Mouse (Mus musculus) midbrain, postnatal 0 days (tissue): Measurements from ENCODE around the gene Myo1h. TPM values are rescaled to one million over a fixed set of nuclear protein-coding genes. Genes with fewer than 3 reads are reported as not detected.

Experiments used
- ATAC-seq: fragments of 200-750 bp; cut with Nextera tagmentation; 2 replicates; pipeline ENCODE4 v1.8.0; 2017; ENCODE audit warnings: moderate number of reproducible peaks, mild to moderate bottlenecking, moderate TSS enrichment, moderate library complexity; ENCODE audit not compliant: low FRiP score
- DNase-seq: peaks from one replicate; pipeline ENCODE4 v3.0.0-alpha.2; 2015; ENCODE audit warnings: low spot score
- H3K27ac ChIP-seq: fragments of 300-500 bp; sonication (generic); 2 replicates; pipeline ENCODE4 v1.5.1; 2014; ENCODE audit warnings: low read depth, mild to moderate bottlenecking, low read length, mixed read lengths
- H3K27me3 ChIP-seq: fragments of 300-500 bp; sonication (generic); 2 replicates; pipeline ENCODE4 v1.6.1; 2014; ENCODE audit warnings: low read length, control low read depth, mixed read lengths; ENCODE audit not compliant: insufficient read depth
- H3K36me3 ChIP-seq: fragments of 300-500 bp; sonication (generic); 2 replicates; pipeline ENCODE4 v1.6.1; 2014; ENCODE audit warnings: low read length, control low read depth, mixed read lengths; ENCODE audit not compliant: insufficient read depth
- H3K4me1 ChIP-seq: fragments of 300-500 bp; sonication (generic); 2 replicates; pipeline ENCODE4 v1.6.1; 2014; ENCODE audit warnings: mild to moderate bottlenecking, control low read depth, antibody characterized with exemption, low read length, mixed read lengths; ENCODE audit not compliant: insufficient read depth
- H3K4me2 ChIP-seq: fragments of 300-500 bp; sonication (generic); 2 replicates; pipeline ENCODE4 v1.6.1; 2014; ENCODE audit warnings: low read depth, mild to moderate bottlenecking, low read length, mixed read lengths; ENCODE audit not compliant: poor library complexity, severe bottlenecking
- H3K4me3 ChIP-seq: fragments of 300-500 bp; sonication (generic); 2 replicates; pipeline ENCODE4 v1.5.1; 2014; ENCODE audit warnings: low read depth, mild to moderate bottlenecking, low read length, moderate library complexity
- H3K9ac ChIP-seq: fragments of 300-500 bp; sonication (generic); replicated peaks from 2 replicates; pipeline ENCODE4 v1.6.1; 2014; ENCODE audit warnings: mild to moderate bottlenecking, low read length, moderate library complexity, mixed read lengths; ENCODE audit not compliant: poor library complexity, severe bottlenecking
- H3K9me3 ChIP-seq: fragments of 300-500 bp; sonication (generic); 2 replicates; pipeline ENCODE4 v1.6.1; 2016; ENCODE audit warnings: low read length, control low read depth
- CTCF ChIP-seq: IDR thresholded peaks from 2 replicates; pipeline ENCODE4 v1.5.1; 2016; ENCODE audit warnings: antibody characterized with exemption, mild to moderate bottlenecking
- WGBS: fragments of 180-500 bp; shearing (Covaris S2); extraction: QIAGEN DNeasy Blood & Tissue Kit; methylation state at CpG from one replicate; pipeline ENCODE4 v1.1.7; 2014; 5-methylcytosine and 5-hydroxymethylcytosine counted together
- polyA plus RNA-seq: library from polyadenylated mRNA; unstranded; fragments of >200 nt; fragmentation: Nextera tagmentation; extraction: Ambion mirVana; gene quantifications from 2 replicates; pipeline ENCODE4 v1.2.1, GENCODE M21; 2015
- total RNA-seq: library from RNA; depleted of rRNA; stranded (reverse); fragments of >200 nt; gene quantifications from 2 replicates; pipeline ENCODE4 v1.2.3, GENCODE M21; 2014

The Myo1h gene
- total and polyA plus RNA-seq, 2 experiments from 2014 or later: 0.43 to 0.60 TPM

GRCm38 (mm10) chr5:114275339-114275738, 13.6 kb upstream of the Myo1h start:
- TF ChIP-seq CTCF: no peak
- no peak overlapping the region for H3K9ac ChIP-seq
- H3K27me3 ChIP-seq: peaks cover 57% of the 10 kb centered on the region
- no peak overlapping the region for H3K27ac ChIP-seq
- H3K4me3 ChIP-seq: no peak overlapping the region
- ATAC-seq (no peak), DNase-seq (no peak)
- 23% methylated on average over 8 of the region's 8 CpGs for WGBS
- no peaks in the 10 kb centered on the region for H3K9me3 ChIP-seq
- no peak overlapping the region for H3K4me2 ChIP-seq
- H3K36me3 ChIP-seq: no peaks in the 10 kb centered on the region
- H3K4me1 ChIP-seq: peaks cover 3% of the 10 kb centered on the region; the same call in 1 of the 2 replicates

GRCm38 (mm10) chr5:114275991-114276390, 13.0 kb upstream of the Myo1h start:
- DNase-seq (no peak), ATAC-seq (no peak)
- Histone ChIP-seq H3K36me3 (no peaks in the 10 kb centered on the region), H3K4me2 (no peak overlapping the region), H3K27ac (no peak overlapping the region), H3K9me3 (no peaks in the 10 kb centered on the region), H3K4me3 (no peak overlapping the region), H3K27me3 (peaks cover 59% of the 10 kb centered on the region), H3K9ac (no peak overlapping the region), H3K4me1 (peaks cover 3% of the 10 kb centered on the region; the same call in 1 of the 2 replicates)
- no peak for TF ChIP-seq CTCF
- 26% methylated on average over 16 of the region's 16 CpGs for WGBS

- ATAC-seq (no peak), DNase-seq (peak; percentile 47)
- Histone ChIP-seq H3K9me3 (no peaks in the 10 kb centered on the region), H3K27me3 (peaks cover 32% of the 10 kb centered on the region), H3K27ac (no peak overlapping the region), H3K4me1 (no peaks in the 10 kb centered on the region; the same call in 1 of the 2 replicates), H3K36me3 (no peaks in the 10 kb centered on the region), H3K4me3 (peak overlapping the region; percentile 16; the same call in 1 of the 2 replicates), H3K9ac (no peak overlapping the region), H3K4me2 (peak overlapping the region; percentile 23)
- TF ChIP-seq CTCF: no peak
- WGBS: 14% methylated on average over 12 of the region's 12 CpGs
These were observed 9.4 kb upstream of the Myo1h start for GRCm38 (mm10) chr5:114279382-114280143.

- H3K27ac ChIP-seq: no peak overlapping the region
- DNase-seq: peak; percentile 42
- no peaks in the 10 kb centered on the region for H3K4me1 ChIP-seq
- no peak overlapping the region for H3K9ac ChIP-seq
- no peaks in the 10 kb centered on the region for H3K36me3 ChIP-seq
- TF ChIP-seq CTCF: no peak
- ATAC-seq: no peak
- no peak overlapping the region for H3K4me2 ChIP-seq
- WGBS: 16% methylated on average over 6 of the region's 6 CpGs
- no peak overlapping the region for H3K4me3 ChIP-seq
- peaks cover 11% of the 10 kb centered on the region for H3K27me3 ChIP-seq
- H3K9me3 ChIP-seq: no peaks in the 10 kb centered on the region
These were observed 6.6 kb upstream of the Myo1h start for GRCm38 (mm10) chr5:114282346-114282745.

- H3K36me3 ChIP-seq: no peaks in the 10 kb centered on the region
- H3K27me3 ChIP-seq: 0 out of 2 replicates have a peak, but pooled peaks cover 8% of the 10 kb centered on the region
- H3K9ac ChIP-seq: no peak overlapping the region
- no peaks in the 10 kb centered on the region; the same call in 1 of the 2 replicates for H3K4me1 ChIP-seq
- H3K4me2 ChIP-seq: no peak overlapping the region
- TF ChIP-seq CTCF: no peak
- ATAC-seq (no peak), DNase-seq (peak; percentile 21)
- H3K27ac ChIP-seq: no peak overlapping the region
- WGBS: 54% methylated on average over 13 of the region's 13 CpGs
- H3K4me3 ChIP-seq: no peak overlapping the region
- no peaks in the 10 kb centered on the region for H3K9me3 ChIP-seq
These were observed 4.2 kb upstream of the Myo1h start for GRCm38 (mm10) chr5:114284604-114285397.

GRCm38 (mm10) chr5:114285398-114285700, 3.6 kb upstream of the Myo1h start:
- WGBS: 79% methylated on average over 3 of the region's 3 CpGs
- Histone ChIP-seq H3K9ac (no peak overlapping the region), H3K27ac (no peak overlapping the region), H3K4me1 (peaks cover 4% of the 10 kb centered on the region; the same call in 1 of the 2 replicates), H3K27me3 (0 out of 2 replicates have a peak, but pooled peaks cover 8% of the 10 kb centered on the region), H3K4me2 (no peak overlapping the region), H3K9me3 (no peaks in the 10 kb centered on the region), H3K4me3 (no peak overlapping the region), H3K36me3 (no peaks in the 10 kb centered on the region)
- TF ChIP-seq CTCF: no peak
- ATAC-seq: no peak
- DNase-seq: no peak
